Mouse (Mus musculus) kidney, adult 2 months (tissue): ENCODE measurements around the gene Slc22a5.

Experiments used
- CTCF ChIP-seq: fragments of 200-500 bp; conservative IDR thresholded peaks from 2 replicates; pipeline ENCODE4 v1.5.1; 2011; ENCODE audit warnings: low read depth, mild to moderate bottlenecking, control low read depth, low read length, moderate library complexity, mixed read lengths; ENCODE audit not compliant: insufficient read depth, insufficient read length
- POLR2A ChIP-seq: fragments of 200-500 bp; IDR thresholded peaks from one replicate; pipeline ENCODE4 v1.6.1; 2011; ENCODE audit warnings: low read depth, low read length, control low read depth

GRCm38 (mm10) chr11:53820516-53821170, 70.8 kb downstream of the Slc22a5 start:
- TF ChIP-seq POLR2A: no peak
- no peak for TF ChIP-seq CTCF
